Mouse (Mus musculus) forebrain, embryonic 14.5 days (tissue): ENCODE measurements at regions not wholly inside any gene's neighbourhood (a gene's known extent, or its start where the extent isn't known, plus 50 kb on each side); places are given as distances from the start of the nearest gene placed in this dataset.
"Not testable (repeated sequence)": the region's sequence is repeated elsewhere in the genome, so short reads cannot be mapped to it uniquely, and the experiment has no call there.

Experiments used
- ATAC-seq: fragments of 200-750 bp; cut with Nextera tagmentation; 2 replicates; pipeline ENCODE4 v1.8.0; 2017; ENCODE audit warnings: mild to moderate bottlenecking, moderate library complexity
- DNase-seq: peaks from one replicate; pipeline ENCODE4 v3.0.0-alpha.2; 2015; ENCODE audit warnings: low spot score
- H3K27ac ChIP-seq: fragments of 300-500 bp; sonication (generic); 2 replicates; pipeline ENCODE4 v1.5.1; 2014; ENCODE audit warnings: low read depth, mild to moderate bottlenecking, control low read depth, low read length, moderate library complexity
- H3K27me3 ChIP-seq: fragments of 300-500 bp; sonication (generic); replicated peaks from 2 replicates; pipeline ENCODE4 v1.6.1; 2014; ENCODE audit warnings: low read length, control low read depth, mixed read lengths; ENCODE audit not compliant: control insufficient read depth, insufficient read depth
- H3K36me3 ChIP-seq: fragments of 300-500 bp; sonication (generic); 2 replicates; pipeline ENCODE4 v1.6.1; 2014; ENCODE audit warnings: low read length, control low read depth; ENCODE audit not compliant: control insufficient read depth, insufficient read depth
- H3K4me1 ChIP-seq: fragments of 300-500 bp; sonication (generic); 2 replicates; pipeline ENCODE4 v1.6.1; 2014; ENCODE audit warnings: antibody characterized with exemption, low read length, control low read depth; ENCODE audit not compliant: control insufficient read depth, insufficient read depth
- H3K4me2 ChIP-seq: fragments of 300-500 bp; sonication (generic); 2 replicates; pipeline ENCODE4 v1.6.1; 2014; ENCODE audit warnings: mild to moderate bottlenecking, control low read depth, low read length
- H3K4me3 ChIP-seq: fragments of 300-500 bp; sonication (generic); 2 replicates; pipeline ENCODE4 v1.5.1; 2014; ENCODE audit warnings: low read depth, low read length, control low read depth
- H3K9ac ChIP-seq: fragments of 300-500 bp; sonication (generic); 2 replicates; pipeline ENCODE4 v1.6.1; 2014; ENCODE audit warnings: mild to moderate bottlenecking, low read length, control low read depth, moderate library complexity
- H3K9me3 ChIP-seq: fragments of 300-500 bp; sonication (generic); replicated peaks from 2 replicates; pipeline ENCODE4 v1.6.1; 2016; ENCODE audit warnings: low read length, control low read depth, mixed read lengths; ENCODE audit not compliant: control insufficient read depth
- WGBS: fragments of 180-500 bp; shearing (Covaris S2); extraction: QIAGEN DNeasy Blood & Tissue Kit; methylation state at CpG from one replicate; pipeline ENCODE4 v1.1.7; 2014; 5-methylcytosine and 5-hydroxymethylcytosine counted together

DNA sequence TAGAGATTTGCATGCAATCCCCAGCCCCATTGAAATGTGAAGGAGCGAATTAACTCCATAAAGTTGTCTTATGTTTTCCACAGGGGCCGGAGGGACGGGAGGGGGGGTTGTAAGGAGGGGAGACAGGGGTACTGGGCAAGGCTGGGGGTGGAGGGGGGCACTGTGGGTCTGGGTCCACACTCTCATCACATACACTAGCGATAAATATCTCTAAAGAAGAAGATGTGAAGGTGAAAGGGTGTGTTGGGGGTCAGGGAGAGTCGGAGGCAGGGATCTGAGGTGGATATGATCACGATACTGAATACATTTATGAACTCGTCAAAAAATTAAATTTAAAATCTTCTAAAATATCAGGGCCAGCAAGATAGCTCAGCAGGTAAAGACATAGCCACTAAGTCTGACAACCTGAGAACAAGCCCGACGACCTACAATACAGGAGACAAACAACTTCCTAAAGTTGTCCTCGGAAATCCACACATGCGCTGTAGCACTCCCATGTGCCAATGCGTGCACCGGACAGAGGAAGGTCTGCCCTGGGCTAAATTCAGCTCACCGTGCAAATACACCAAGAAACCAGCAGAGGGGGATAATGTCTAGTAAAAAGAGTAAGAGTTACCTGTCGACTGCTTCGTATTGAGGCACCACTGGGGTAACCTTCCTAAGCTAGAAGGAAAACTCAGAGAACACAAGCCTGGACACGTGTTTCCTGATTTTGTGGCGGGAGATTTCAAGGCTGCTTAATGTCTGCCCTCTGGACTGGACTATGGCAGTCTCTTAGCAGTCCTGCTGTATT, 85.6 kb upstream of the Nt5e start:
- peak; percentile 91 for DNase-seq
- peak; percentile 94 for ATAC-seq
- H3K4me2 ChIP-seq: peak overlapping the region; percentile 50
- 6% methylated on average over 18 of the region's 18 CpGs for WGBS
- peak overlapping the region; percentile 23 for H3K4me3 ChIP-seq
- no peaks in the 10 kb centered on the region for H3K9me3 ChIP-seq
- H3K27ac ChIP-seq: no peak overlapping the region
- H3K36me3 ChIP-seq: no peaks in the 10 kb centered on the region
- peak overlapping the region; percentile 38 for H3K9ac ChIP-seq
- no peaks in the 10 kb centered on the region for H3K27me3 ChIP-seq
- peaks cover 3% of the 10 kb centered on the region; the same call in 1 of the 2 replicates for H3K4me1 ChIP-seq

DNA sequence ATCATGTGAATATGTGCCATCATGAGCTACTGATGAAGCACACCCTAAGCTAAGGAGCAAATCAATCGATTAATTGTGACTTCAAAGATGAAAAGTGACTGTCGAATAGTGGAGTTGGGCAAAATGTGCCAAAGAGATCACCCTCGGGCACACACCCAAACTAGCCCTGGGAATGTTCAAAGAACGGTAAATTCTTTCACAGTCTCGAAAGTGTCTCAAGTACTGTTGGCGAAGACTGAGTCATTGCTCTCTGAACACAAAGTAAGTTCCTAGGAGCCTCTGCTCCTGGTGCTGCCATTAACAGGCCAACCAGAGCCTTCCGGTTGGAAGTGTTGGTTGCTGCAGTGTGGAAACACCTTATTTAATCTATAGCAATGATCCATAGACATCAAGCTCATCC, 84.5 kb upstream of the Nt5e start:
- Histone ChIP-seq H3K4me2 (no peak overlapping the region), H3K9me3 (no peaks in the 10 kb centered on the region), H3K4me1 (peaks cover 3% of the 10 kb centered on the region; the same call in 1 of the 2 replicates), H3K36me3 (no peaks in the 10 kb centered on the region), H3K9ac (no peak overlapping the region), H3K27me3 (no peaks in the 10 kb centered on the region), H3K27ac (no peak overlapping the region), H3K4me3 (no peak overlapping the region)
- ATAC-seq (no peak), DNase-seq (no peak)
- WGBS: 86% methylated on average over 7 of the region's 7 CpGs

DNA sequence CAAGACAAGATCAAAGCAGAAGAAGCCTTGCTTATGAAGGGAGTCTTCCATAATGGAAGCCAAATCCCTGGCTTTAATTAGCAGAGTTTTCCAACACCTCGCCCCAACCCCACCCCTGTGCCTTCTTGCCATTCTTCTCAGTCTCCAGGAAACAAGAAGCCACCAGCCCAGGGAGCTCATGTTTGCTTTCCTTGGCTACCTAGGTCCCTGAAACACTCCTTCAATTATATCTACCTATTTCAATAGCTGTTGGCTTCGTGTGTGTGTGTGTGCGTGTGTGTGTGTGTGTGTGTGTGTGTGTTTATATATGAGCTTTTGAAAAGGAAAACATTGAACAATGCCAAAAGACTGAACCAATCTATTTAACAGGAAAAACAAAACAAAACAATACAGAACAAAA, 82.5 kb upstream of the Nt5e start:
- DNase-seq (no peak), ATAC-seq (no peak)
- Histone ChIP-seq H3K9ac (no peak overlapping the region), H3K27me3 (no peaks in the 10 kb centered on the region), H3K4me2 (no peak overlapping the region), H3K4me3 (no peak overlapping the region), H3K27ac (no peak overlapping the region), H3K9me3 (no peaks in the 10 kb centered on the region), H3K36me3 (no peaks in the 10 kb centered on the region), H3K4me1 (peaks cover 3% of the 10 kb centered on the region; the same call in 1 of the 2 replicates)
- WGBS: 89% methylated on average over 3 of the region's 3 CpGs

DNA sequence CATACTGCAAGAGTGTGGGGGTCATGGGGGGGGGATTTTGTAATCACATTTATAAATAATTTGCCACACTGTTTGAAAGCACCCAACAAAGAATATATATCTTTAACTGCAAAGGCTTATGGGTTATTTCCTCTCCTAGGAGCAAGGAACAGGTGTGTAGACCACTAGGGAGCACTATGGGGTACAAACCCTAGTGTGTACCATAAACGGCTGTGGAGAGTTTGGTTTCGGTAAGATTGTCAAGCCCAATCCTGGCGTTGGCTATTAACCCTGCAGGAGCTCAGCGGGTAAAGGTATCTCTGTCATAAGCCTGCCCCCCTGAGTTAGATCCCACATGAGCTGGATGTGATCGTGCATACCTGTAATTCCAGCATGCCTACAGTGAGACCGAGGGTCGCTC, 71.0 kb upstream of the Nt5e start:
- no peak overlapping the region for H3K9ac ChIP-seq
- no peaks in the 10 kb centered on the region for H3K27me3 ChIP-seq
- 79% methylated on average over 7 of the region's 7 CpGs for WGBS
- DNase-seq (no peak), ATAC-seq (no peak)
- no peak overlapping the region for H3K4me3 ChIP-seq
- no peak overlapping the region for H3K4me2 ChIP-seq
- no peaks in the 10 kb centered on the region for H3K36me3 ChIP-seq
- H3K9me3 ChIP-seq: no peaks in the 10 kb centered on the region
- no peaks in the 10 kb centered on the region for H3K4me1 ChIP-seq
- H3K27ac ChIP-seq: no peak overlapping the region

DNA sequence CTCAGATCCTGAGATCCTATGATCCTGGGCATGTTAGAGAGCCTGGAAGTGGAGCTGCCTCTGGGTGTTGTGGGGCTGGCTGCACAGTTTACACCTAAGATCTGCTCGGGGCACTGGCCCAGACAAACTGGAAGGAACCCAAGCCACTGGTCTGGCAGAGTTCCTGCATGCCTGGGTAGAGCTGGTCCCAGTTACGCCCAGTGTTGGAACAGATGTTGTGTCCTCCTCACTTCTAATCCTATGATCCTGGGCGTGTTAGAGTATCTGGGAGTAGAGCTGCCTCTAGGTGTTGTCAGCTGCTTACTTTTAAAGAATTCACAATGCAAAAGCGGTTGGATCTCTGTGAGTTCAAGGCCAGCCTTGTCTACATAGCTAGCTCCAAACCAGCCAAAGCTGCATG, 67.4 kb upstream of the Nt5e start:
- DNase-seq: no peak

DNA sequence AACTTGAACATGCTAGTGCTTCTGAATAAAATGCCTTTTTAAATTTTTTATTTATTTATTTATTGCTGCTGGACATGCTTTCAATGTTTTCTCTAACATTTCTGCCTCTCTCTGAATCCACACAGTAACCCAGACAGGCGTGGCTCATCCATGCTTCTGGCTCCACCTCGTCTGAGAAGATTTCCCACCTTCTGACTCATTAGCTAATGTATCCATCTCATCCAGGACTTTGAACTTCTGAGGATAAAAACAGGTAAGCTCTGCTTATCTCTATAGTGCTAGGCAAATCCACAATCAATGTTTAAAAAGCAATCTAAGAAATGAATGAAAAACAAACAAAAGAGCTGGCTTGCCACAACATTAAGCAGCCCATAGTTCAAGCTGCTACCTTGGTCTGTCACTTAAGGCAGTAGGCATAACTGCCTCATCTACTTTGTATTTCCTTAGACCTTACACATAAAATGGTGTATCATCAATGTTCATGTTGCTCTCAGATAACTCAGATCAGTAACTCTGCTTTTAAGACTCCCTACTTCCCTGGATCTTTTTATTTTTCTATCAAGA, 66.8 kb upstream of the Nt5e start:
- H3K4me3 ChIP-seq: no peak overlapping the region
- ATAC-seq (no peak), DNase-seq (no peak)
- H3K27ac ChIP-seq: no peak overlapping the region
- 81% methylated on average over 2 of the region's 2 CpGs for WGBS
- H3K27me3 ChIP-seq: no peaks in the 10 kb centered on the region
- no peak overlapping the region for H3K9ac ChIP-seq
- no peaks in the 10 kb centered on the region for H3K36me3 ChIP-seq
- no peak overlapping the region for H3K4me2 ChIP-seq
- no peaks in the 10 kb centered on the region for H3K4me1 ChIP-seq
- no peaks in the 10 kb centered on the region for H3K9me3 ChIP-seq

More for the DNA sequence above, 67.4 kb upstream of the Nt5e start:
- H3K4me1 ChIP-seq: no peaks in the 10 kb centered on the region
- H3K36me3 ChIP-seq: no peaks in the 10 kb centered on the region
- WGBS: 86% methylated on average over 4 of the region's 4 CpGs
- H3K9me3 ChIP-seq: no peaks in the 10 kb centered on the region
- no peak overlapping the region for H3K4me3 ChIP-seq
- ATAC-seq: no peak
- no peak overlapping the region for H3K9ac ChIP-seq
- H3K27me3 ChIP-seq: no peaks in the 10 kb centered on the region
- H3K4me2 ChIP-seq: no peak overlapping the region
- no peak overlapping the region for H3K27ac ChIP-seq

DNA sequence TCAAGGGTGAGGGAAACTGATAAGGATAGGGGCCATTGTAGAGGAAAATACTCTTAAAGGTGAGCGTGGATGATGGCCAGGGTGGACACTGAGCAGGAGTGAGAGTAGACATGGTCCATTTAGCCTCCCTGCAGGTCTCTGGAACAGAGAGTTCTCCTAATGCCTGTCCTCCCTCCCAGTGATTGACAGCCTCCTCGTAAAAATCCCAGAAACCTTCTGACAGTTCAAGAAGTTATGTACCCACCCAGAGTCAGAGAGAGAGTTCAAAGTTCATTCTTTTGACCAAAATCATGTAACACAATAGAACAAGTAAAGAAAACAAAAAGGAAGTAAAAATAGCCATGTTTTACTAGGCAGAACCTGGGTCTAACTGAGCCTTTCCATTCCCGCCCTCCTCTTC, 64.5 kb upstream of the Nt5e start:
- Histone ChIP-seq H3K9ac (no peak overlapping the region), H3K9me3 (no peaks in the 10 kb centered on the region), H3K4me3 (no peak overlapping the region), H3K27ac (no peak overlapping the region), H3K4me1 (no peaks in the 10 kb centered on the region), H3K4me2 (no peak overlapping the region), H3K36me3 (no peaks in the 10 kb centered on the region), H3K27me3 (no peaks in the 10 kb centered on the region)
- DNase-seq: no peak
- 79% methylated on average over 3 of the region's 3 CpGs for WGBS
- ATAC-seq: no peak

DNA sequence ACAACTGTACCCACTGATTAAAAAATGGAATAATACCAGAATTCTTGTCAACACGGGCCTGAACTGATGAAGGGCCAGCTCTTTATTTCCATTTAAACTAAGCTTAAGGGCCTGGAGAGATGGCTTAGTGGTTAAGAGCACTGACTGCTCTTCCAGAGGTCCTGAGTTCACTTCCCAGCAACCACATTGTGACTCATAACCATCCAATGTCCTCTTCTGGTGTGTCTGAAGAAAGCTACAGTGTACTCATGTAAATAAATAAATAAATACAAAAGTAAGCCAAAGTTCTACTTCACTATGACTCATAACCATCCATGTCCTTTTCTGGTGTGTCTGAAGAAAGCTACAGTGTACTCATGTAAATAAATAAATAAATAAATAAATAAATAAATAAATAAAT, 60.7 kb upstream of the Nt5e start:
- not testable (repeated sequence) for H3K9me3 ChIP-seq, H3K27me3 ChIP-seq, DNase-seq, ATAC-seq, H3K4me3 ChIP-seq, H3K36me3 ChIP-seq, H3K4me2 ChIP-seq, H3K9ac ChIP-seq, H3K27ac ChIP-seq, H3K4me1 ChIP-seq
- 79% methylated on average over 1 of the region's 1 CpGs for WGBS

DNA sequence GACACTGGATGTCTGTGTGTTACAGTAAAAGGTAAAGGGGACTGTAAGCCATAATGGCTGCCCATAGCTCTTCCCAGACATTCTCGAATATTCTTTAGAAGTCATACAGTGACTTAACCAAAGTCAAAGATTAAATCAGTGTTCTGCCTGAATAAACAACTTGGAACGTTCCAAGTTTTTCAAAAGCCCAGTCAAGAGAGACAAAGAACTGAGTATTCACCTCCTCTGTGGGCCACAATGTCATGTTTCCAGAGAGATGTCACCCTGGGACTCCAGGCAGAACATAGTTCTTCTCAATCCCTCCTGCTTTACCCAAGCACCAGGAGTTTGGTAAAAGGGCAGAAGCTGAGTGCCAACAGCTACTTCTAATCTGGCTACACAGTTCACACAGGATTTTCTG, 58.2 kb upstream of the Nt5e start:
- Histone ChIP-seq H3K27me3 (no peaks in the 10 kb centered on the region), H3K4me1 (no peaks in the 10 kb centered on the region), H3K4me2 (no peak overlapping the region), H3K36me3 (no peaks in the 10 kb centered on the region), H3K4me3 (no peak overlapping the region), H3K9ac (no peak overlapping the region), H3K27ac (no peak overlapping the region), H3K9me3 (no peaks in the 10 kb centered on the region)
- WGBS: 78% methylated on average over 2 of the region's 2 CpGs
- no peak for ATAC-seq
- DNase-seq: no peak
